Mouse (Mus musculus): Measurements from ENCODE around the gene Mical2.

Mical2 gene

GRCm38 (mm10) chr7:112225615-112226262 lies at the start of gene Mical2:
Mical2 (plus strand) TSS chr7:112225856.
- peak; percentile 35 for DNase-seq (ENCODE audit: low read depth, low spot score)

DNA sequence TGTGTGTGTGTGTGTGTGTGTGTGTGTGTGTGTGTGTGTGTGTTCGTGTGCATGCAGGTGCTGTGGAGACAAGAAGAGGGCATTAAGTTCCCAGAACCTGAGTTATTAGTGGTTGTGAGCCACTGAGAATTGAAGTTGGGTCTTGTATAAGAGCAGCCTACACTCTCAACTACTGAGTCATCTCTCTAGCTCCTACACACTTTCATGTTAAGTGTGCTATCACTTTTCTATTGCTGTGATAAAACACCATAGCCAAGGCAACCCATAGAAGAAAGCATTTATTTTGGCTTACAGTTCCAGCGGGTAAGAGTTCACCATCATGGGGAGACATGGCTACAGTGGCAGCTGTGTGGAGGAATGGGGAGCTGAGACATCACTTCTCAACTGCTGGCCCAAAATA lies 49.0 kb upstream of the Mical2 start:
- no peak for DNase-seq (ENCODE audit: low read depth, low spot score)

GRCm38 (mm10) chr7:112180235-112180705 lies 45.4 kb upstream of the Mical2 start:
- peak; percentile 75 for DNase-seq (ENCODE audit: low read depth, low spot score)

- peak; percentile 79 for DNase-seq (ENCODE audit: low read depth, low spot score)
Measured at GRCm38 (mm10) chr7:112183258-112183841, 42.3 kb upstream of the Mical2 start.

DNA sequence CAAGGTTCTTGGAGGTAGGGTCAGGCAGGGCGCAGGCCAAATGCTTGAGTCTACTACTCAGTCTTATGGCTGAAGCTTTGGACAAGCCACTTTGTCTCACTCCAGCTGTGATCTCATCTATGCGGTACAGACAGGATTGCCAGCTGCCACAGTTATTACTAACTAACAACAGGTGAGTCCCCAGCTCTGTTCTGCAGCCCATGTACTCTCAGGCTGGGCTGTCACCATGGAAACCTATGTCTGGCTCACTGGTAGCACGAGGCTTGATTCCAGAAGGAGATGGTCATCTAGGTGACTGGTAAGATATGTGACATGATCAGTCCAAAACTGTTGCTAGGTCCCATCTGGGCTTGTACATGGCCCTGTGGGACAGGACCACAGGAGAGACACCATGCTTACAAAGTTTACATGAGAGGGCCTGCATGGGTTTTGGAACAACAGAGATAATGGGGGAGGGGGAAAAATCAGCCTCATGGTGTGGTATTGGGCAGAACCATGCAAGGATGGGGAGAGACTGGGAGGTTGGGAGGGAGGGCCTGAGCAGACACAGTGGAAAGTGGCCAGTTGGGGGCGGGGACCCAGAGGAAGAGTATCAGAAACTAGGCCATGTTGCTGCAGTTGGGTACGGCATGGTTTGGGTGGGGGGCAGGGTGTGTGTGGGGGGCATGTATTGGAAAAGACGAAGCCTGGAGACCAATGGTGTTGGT lies 41.0 kb upstream of the Mical2 start:
- DNase-seq (ENCODE audit: low read depth, low spot score): no peak

DNA sequence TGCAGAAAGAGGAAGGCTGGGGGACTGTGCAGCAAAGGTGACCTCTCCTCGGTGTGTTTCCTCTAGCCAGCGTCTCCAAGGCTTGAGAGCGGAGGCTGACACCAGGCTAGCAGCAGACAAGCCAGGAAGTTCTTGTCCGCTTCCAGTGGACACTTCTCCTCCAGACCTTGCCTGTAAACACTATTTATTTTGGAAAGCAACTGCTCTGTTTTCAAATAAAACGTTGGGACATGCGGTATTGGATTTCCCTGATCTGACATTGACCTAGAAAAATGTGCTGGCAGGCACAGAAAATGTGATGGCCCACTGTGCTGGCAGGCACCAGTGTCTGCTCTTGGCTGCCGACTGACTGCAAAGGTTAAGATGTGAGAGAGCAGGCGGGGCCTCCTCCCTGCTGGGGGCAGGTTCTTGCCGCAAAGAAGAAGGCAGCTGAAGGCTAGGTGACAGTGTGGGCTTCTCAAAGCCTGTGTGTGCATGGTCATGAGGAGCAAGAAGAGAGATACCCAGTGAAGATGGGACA lies 40.4 kb upstream of the Mical2 start:
- no peak for DNase-seq (ENCODE audit: low read depth, low spot score)

GRCm38 (mm10) chr7:112186871-112187270 lies 38.8 kb upstream of the Mical2 start:
- no peak for DNase-seq (ENCODE audit: low read depth, low spot score)

- DNase-seq (ENCODE audit: low read depth, low spot score): no peak
Measured at GRCm38 (mm10) chr7:112187536-112188459, 37.9 kb upstream of the Mical2 start.

- DNase-seq (ENCODE audit: low read depth, low spot score): no peak
Measured at GRCm38 (mm10) chr7:112192237-112192636, 33.4 kb upstream of the Mical2 start.

DNA sequence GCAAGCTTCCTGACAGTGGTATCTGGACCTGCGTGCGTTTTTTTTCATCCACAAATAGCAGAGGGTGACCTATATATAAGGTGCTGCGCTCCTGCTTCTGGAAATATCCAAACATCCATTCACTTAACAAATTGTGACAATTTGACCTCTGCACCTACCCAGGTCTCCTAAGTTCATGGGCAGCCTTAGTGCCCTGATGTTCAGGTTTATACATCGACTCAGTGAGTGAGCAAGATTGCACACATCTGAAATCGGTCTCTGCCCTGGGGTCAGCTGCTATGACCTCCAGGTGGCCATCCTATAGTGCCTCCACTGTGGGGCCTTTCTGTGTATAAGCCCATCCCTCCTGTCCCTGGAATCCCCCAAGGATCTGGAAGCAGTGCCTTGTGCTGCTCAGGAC lies 32.9 kb upstream of the Mical2 start:
- no peak for DNase-seq (ENCODE audit: low read depth, low spot score)

- no peak for DNase-seq (ENCODE audit: low read depth, low spot score)
Measured at GRCm38 (mm10) chr7:112194286-112194685, 31.4 kb upstream of the Mical2 start.

- no peak for DNase-seq (ENCODE audit: low read depth, low spot score)
Measured at GRCm38 (mm10) chr7:112197461-112197860, 28.2 kb upstream of the Mical2 start.

DNA sequence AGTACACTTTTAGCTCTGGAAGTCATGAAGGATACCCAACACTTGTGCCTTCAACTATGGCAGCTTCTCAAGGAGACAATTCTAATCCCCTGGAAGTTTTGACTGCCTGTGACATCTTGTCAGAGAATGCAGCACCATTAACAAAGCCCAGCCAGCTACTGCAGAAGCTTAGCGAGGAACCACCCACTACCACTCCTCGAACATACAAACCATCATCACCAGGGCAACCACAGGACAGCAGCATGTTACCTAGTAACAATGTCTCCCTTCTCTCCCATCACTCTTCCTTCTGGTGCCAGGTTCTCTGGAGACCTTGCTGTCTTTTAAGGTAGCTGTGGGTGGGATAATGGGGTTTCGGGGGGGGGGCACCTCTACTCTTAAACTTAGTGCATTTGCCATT lies 26.3 kb upstream of the Mical2 start:
- no peak for DNase-seq (ENCODE audit: low read depth, low spot score)

DNA sequence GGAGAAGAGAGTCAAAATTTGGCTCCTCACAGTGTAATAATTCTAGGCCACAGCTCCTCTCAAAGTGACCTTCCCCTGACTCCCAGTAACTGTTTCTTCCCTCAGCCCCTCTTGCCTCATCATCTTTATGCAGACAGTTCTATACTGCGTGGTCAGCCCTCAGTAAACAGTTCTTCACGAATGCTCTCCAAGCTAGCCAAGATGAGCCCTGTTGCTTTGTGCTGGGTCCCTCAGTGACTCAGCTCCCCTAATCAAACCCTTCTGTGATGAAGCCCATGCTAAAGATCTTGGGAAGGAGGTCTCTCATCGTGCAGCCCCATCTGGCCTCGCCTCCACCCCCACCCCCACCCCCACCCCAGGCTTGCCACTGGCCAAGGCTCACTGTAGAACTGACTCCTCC lies 24.9 kb upstream of the Mical2 start:
- DNase-seq (ENCODE audit: low read depth, low spot score): no peak

GRCm38 (mm10) chr7:112202194-112202593 lies 23.5 kb upstream of the Mical2 start:
- DNase-seq (ENCODE audit: low read depth, low spot score): no peak

- DNase-seq (ENCODE audit: low read depth, low spot score): no peak
Measured at GRCm38 (mm10) chr7:112202843-112203242, 22.8 kb upstream of the Mical2 start.

DNA sequence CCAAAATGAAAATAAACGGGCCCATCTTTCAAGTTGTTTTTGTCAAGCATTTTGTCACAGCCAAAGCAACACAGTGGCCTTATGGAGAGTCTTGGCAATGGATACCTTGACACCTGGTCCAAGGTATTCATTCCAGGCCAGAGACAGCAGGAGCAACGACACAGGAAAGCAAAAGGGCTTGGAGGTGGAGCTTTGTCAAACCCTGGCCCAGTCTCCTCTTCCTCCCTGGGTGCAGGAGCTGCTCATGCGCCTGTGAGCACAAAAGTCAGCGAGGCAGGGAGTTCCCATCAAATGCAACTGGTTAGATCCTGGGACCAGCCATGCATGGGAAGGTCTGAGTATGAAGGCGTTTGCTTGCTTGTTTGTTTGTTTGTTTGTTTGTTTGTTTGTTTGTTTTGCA lies 21.7 kb upstream of the Mical2 start:
- no peak for DNase-seq (ENCODE audit: low read depth, low spot score)

GRCm38 (mm10) chr7:112204380-112204963 lies 21.2 kb upstream of the Mical2 start:
- DNase-seq (ENCODE audit: low read depth, low spot score): peak; percentile 74

GRCm38 (mm10) chr7:112205513-112205912 lies 20.1 kb upstream of the Mical2 start:
- DNase-seq (ENCODE audit: low read depth, low spot score): no peak

DNA sequence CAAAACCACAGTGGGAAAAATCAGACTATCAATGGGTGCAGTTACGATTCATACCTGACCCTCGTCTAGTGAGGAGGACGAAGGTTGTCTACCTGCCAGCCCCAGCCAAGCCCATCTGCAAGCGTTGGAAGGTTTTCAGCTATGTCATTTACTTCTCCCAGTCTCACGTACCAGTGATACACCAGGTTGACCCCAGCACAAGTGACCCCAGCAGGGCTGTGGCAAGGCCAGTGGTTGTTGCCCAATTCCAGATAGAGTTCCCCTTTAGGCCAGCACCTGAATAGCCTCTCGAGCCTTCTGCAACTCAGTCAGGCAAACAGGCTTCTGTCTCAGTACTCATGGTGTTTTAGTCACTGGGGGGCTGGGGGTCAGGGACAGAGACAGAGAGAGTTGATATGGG lies 17.9 kb upstream of the Mical2 start:
- no peak for DNase-seq (ENCODE audit: low read depth, low spot score)

Measured in A20 (cell line).